Mouse (Mus musculus) G1E (cell line): ENCODE data around the gene Hemgn.

ENCODE experiments used
- CTCF ChIP-seq: IDR thresholded peaks from 2 replicates; pipeline ENCODE4 v1.5.1; 2012; ENCODE audit warnings: low read depth, low read length, inconsistent platforms, mixed read lengths
- GATA1 ChIP-seq: IDR thresholded peaks from 2 replicates; pipeline ENCODE4 v1.6.1; 2012; ENCODE audit warnings: borderline replicate concordance, low read length, inconsistent platforms, mixed read lengths
- POLR2AphosphoS5 ChIP-seq: IDR thresholded peaks from 2 replicates; pipeline ENCODE4 v1.6.1; 2012; ENCODE audit warnings: low read depth, low read length, inconsistent platforms; ENCODE audit not compliant: insufficient replicate concordance

DNA sequence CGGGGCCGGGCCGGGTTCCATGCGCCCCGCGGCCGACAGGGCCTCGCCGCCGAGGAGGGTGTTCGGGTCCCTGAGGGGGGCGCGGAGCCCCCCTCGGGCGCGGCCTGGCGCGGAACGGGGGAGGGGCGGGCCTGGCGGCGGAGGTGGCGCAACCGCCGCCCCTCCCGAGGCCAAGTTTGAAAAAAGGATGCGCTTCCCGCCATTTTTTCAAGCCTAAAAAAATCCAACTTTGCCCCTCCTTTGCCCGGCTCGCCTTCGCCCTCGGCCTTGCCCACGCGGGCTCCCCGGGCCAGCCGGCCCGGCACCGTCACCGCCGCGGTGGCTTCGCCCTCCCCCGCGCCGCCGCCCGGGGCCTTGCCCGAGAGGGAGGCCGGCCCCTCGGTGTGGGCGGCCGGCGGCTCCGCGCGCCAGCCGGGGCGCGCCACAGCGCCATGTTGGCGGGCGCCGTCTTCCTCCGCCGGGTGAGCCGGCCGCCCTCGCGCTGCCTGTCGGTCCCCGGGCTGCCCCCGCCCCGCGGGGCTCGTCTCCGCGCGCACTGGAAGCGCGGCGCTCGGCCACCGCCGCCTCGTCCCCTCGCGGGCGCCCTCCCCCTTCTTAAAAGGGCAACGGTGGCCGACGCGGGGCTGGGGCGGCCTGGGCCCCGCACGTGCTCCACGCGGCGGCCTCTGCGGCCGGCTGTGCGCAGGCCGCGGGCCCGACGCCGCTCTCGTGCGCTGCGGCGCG lies 38.6 kb upstream of the Hemgn start:
- TF ChIP-seq GATA1 = no peak
- no peak for TF ChIP-seq CTCF
- no peak for TF ChIP-seq POLR2AphosphoS5
